Mouse (Mus musculus): Measurements from ENCODE around the gene Hsd11b1.

The Hsd11b1 gene

DNA sequence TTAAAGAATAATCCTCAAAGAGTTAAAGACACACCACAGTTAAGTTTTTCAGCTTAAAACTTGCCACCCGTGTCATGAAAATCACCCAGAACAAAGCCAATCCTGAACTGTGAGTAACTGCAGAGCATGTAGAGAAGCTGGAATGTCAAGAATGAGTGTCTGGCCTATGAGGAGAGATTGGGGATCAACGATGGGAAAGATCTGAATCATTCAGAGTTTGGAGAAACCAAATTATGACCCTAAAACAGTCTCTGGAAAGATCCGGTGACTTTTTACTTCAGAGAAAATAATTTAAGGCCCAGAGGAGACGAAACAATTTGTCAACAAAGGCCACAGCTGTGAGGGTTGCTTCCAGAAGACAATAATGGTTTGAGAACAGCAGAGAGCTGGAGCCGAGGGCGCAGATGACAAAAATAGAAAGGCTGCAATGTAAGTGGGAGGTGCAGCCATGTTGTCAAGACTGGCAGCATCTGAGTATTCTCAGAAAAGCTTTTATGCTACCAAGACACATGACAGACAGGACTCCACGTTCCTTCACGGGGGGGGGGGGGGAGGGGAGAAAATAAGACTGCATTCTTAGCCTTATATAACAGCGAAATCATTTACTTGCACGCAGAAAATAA, 20.2 kb downstream of the Hsd11b1 start:
- no peak for DNase-seq (ENCODE audit: low read depth, low spot score)

GRCm38 (mm10) chr1:193242863-193243262, 21.0 kb downstream of the Hsd11b1 start:
- no peak for DNase-seq (ENCODE audit: low read depth, low spot score)

GRCm38 (mm10) chr1:193242238-193242637, 21.6 kb downstream of the Hsd11b1 start:
- no peak for DNase-seq (ENCODE audit: low read depth, low spot score)

DNA sequence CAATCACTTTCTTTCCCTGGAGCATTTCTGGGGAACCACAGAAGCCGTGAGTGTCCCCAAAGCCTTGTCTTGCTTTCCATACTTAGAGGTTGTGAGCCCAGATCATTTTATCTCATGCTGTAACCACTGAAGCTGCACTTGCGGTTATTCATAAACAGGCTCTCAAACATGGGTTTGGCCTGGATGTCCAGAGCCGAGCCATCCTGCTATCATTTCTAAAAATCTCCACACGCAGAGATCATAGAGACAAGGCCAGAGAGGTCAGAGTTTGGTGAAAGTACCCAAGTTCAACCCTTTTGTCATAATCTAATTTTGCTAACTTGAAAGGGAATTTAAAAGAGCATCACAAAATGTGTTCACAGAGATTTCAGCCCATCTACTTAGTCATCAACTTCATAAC, 22.4 kb downstream of the Hsd11b1 start:
- no peak for DNase-seq (ENCODE audit: low read depth, low spot score)

DNA sequence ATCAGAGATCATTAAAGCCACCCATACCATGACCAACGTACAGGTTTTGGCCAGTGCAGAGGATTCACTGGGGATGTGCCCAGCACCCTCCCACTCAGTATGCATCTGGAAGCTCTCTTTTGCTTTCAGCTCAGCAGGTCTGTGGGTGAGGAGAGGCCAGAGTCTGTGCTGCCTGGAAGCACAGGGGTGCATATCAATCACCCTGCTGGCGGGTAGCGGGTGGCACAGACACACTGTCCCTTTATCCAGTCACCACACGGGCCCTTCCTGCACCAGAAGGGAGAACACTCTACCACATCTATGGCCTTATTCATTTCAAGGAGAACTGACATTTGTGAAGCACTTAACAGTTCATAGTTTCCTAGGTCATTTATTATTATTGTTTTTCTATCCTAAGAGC, 25.4 kb downstream of the Hsd11b1 start:
- DNase-seq (ENCODE audit: low read depth, low spot score), result no peak

GRCm38 (mm10) chr1:193234930-193235329, 28.9 kb downstream of the Hsd11b1 start:
- no peak for DNase-seq (ENCODE audit: low read depth, low spot score)

DNA sequence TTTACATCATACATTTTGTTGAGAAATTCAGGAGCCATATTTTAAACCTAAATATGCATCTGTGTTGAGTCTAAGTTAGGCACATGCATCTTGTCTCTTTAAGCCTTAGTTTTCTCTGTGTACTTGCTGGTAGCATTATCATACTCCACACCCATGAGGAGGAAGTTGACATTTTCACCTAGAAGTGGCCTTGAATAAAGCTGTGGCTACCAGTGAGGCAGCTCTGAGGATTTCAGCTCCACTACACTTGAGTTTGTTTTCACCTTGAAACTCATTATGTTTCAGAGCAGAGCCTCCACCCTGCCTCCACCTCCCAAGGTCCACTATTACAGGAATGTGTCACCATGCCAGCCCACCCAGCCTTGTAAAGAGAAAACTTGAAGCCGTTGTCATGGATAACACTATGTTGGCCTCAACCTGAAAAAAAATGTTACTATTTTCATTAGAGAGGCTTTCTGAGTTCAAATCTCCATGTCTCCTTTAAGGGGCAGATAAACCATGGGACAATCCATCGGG, 29.7 kb downstream of the Hsd11b1 start:
- no peak for DNase-seq (ENCODE audit: low read depth, low spot score)

- no peak for DNase-seq (ENCODE audit: low read depth, low spot score)
Observed at GRCm38 (mm10) chr1:193232732-193233131, 31.1 kb downstream of the Hsd11b1 start.

DNA sequence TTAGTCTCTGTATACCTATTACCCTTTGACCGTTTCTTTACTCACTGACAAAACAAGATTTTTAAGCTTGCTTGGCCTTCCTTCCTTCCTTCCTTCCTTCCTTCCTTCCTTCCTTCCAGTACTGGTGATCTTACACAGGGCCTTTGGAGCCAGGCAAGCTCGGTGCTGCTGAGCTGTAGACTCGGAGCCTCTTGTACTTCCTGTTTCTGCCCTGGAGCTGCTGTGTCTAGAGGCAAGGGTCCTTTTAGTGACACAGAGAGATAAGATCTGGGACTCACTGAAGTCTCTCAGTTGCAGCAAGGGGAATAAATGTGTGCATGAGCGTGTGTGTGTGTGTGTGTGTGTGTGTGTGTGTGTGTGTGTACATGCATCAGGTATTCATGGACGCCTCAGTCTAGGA, 32.9 kb downstream of the Hsd11b1 start:
- DNase-seq (ENCODE audit: low read depth, low spot score), result no peak

GRCm38 (mm10) chr1:193230531-193230930, 33.3 kb downstream of the Hsd11b1 start:
- no peak for DNase-seq (ENCODE audit: low read depth, low spot score)

DNA sequence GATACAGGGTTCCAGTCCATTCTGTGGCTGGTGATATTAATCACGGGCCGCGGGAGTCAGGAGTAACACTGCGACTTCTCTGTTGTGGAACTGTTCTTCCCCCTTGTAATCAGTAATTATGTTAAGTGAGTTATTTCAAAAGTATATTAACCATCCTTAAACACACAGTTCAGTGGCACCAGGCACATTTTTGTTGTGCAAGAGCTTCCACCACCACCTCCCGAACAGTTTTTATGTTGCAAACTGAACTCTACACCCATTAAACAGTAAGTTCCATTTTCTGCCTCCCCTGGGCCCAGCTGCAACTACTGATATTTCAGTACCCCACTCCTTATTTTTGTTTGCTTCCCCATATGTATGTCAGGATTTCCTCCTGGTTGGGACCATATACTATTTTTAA, 34.3 kb downstream of the Hsd11b1 start:
- no peak for DNase-seq (ENCODE audit: low read depth, low spot score)

- DNase-seq (ENCODE audit: low read depth, low spot score), result no peak
Observed at GRCm38 (mm10) chr1:193227537-193227936, 36.3 kb downstream of the Hsd11b1 start.

- no peak for DNase-seq (ENCODE audit: low read depth, low spot score)
Observed at GRCm38 (mm10) chr1:193226724-193227522, 37.0 kb downstream of the Hsd11b1 start.

DNA sequence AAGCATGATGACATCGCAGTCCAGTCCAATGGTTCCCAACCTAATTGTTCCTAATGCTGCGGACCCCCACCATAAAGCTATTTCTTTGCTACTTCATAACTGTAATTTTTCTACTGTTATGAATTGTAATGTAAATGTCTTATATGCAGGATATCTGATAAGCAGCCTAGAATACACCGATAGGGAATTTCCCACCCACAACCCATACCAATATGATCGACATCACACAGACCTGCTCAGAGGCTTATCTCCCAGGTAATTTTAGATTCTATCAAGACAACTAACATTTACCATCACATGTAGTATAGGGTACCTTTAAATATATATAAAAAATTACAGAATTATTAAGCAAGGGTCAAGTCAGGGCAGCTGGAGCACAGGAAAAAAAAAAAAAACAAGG, 37.8 kb downstream of the Hsd11b1 start:
- DNase-seq (ENCODE audit: low read depth, low spot score), result no peak

DNA sequence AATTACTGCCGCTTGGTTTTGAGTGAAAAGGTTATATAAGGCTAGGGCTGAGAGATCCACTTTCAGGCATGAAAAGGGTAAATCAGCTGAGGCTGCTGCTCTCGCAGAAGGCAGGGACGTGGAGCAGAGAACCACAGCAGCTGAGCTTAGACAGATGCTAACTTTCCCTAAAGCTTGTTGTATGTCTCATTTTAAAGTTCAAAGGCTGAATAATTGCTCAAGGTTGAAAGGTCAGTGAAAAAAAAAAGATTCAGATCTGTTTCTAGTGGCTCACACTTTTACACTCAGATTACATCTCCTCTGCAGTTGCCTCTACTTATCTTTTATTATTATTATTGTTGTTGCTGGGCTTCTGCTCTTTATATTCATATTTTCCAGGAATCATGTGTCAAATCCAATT, 38.3 kb downstream of the Hsd11b1 start:
- no peak for DNase-seq (ENCODE audit: low read depth, low spot score)

GRCm38 (mm10) chr1:193220408-193220807, 43.5 kb downstream of the Hsd11b1 start:
- no peak for DNase-seq (ENCODE audit: low read depth, low spot score)

DNA sequence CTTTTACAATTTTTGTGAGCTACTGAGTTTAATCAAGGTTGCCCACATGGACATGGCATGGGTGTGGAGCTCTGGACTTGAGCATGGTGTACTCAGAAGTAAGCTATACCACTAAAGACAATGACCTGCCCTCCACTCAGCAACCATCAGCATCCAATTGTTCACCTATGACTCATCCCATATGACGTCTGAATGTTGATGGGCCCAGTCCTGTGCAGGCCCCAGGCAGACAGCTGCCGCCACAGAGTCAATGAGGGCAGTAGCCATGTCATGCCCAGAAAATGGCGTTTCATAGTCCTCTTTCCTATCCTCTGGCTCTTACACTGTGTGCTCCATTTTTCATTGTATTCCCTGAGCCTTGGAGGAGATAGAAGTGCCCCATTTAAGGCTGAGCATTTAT, 47.9 kb downstream of the Hsd11b1 start:
- no peak for DNase-seq (ENCODE audit: low read depth, low spot score)

DNA sequence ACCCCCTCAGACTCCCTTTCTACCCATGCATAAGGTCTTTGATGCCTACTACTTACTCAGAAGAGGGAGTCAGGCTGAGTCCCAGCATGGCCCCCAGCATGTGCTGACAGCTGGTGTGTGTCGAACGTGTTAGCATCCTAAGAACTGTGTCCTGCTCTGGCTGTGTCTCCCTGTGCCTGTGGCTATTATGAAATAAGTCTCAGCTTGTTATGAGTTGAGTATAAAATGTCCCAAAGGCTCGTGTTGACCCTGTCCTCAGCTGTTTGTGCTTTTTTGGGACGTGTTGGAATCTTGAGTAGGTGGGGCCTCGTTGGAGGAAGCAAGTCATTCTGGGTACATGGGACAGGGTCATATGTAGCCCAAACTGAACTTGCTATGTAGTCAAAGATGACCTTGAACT, 49.8 kb downstream of the Hsd11b1 start:
- no peak for DNase-seq (ENCODE audit: low read depth, low spot score)

GRCm38 (mm10) chr1:193211371-193211770, 52.5 kb downstream of the Hsd11b1 start:
- no peak for DNase-seq (ENCODE audit: low read depth, low spot score)

GRCm38 (mm10) chr1:193208178-193208577, 55.7 kb downstream of the Hsd11b1 start:
- no peak for DNase-seq (ENCODE audit: low read depth, low spot score)

DNA sequence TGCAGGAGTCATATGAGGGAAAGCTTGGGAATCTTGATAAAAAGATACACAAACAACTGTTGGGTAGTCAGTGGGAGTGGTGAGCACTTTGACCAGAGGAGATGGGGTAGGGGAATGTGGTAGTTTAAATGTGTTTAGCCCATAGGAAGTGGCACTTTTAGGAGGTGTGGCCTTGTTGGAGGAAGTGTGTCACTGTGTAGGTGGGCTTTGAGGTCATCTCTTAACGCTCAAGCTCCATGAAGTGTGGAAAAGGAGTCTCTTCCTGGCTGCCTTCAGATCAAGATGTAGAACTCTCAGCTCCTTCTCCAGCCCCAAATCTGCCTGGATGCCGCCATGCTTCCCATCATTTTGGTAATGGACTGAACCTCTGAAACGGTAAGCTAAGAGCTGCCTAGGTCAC, 56.4 kb downstream of the Hsd11b1 start, which contains the start of gene Lamb3:
Gene Lamb3 (plus strand): TSS at position 197 of the 400 bp plus-strand sequence.
- DNase-seq (ENCODE audit: low read depth, low spot score), result no peak

DNA sequence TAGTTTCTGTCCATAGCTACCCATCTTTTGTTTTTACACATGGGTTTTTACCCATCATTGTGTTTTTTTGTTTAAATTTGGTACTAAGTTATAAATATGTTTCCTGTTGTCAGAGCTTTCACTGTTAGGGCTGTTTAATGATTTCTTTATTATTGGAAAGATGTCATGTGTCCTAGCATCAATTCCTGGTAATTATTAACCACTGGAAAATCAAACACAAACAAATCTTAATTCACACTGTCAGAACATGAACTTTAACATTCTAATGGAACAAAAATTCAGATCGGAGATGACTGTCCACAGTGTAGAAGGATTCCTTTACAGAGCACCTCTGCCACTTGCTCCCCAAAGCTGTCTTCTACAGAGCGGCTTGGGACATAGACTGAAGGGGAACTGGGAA, 58.4 kb downstream of the Hsd11b1 start:
- DNase-seq (ENCODE audit: low read depth, low spot score), result no peak

- no peak for DNase-seq (ENCODE audit: low read depth, low spot score)
Observed at GRCm38 (mm10) chr1:193203821-193204220, 60.1 kb downstream of the Hsd11b1 start.
